Mouse (Mus musculus): ENCODE results near the gene Cdh13.

Cdh13 gene

GRCm38 (mm10) chr8:119245181-119245580, 961.6 kb downstream of the Cdh13 start:
- DNase-seq (ENCODE audit: low spot score in 2 of 2): no peak

GRCm38 (mm10) chr8:119245641-119246040, 962.1 kb downstream of the Cdh13 start:
- no peak for DNase-seq (ENCODE audit: low spot score in 2 of 2)

GRCm38 (mm10) chr8:119254358-119254757, 970.8 kb downstream of the Cdh13 start:
- no peak for DNase-seq (ENCODE audit: low spot score in 2 of 2)

- DNase-seq (ENCODE audit: low spot score in 2 of 2): no peak
Observed at GRCm38 (mm10) chr8:119258642-119259041, 975.1 kb downstream of the Cdh13 start.

- no peak for DNase-seq (ENCODE audit: low spot score in 2 of 2)
Observed at GRCm38 (mm10) chr8:119263750-119264149, 980.2 kb downstream of the Cdh13 start.

- no peak for DNase-seq (ENCODE audit: low spot score in 2 of 2)
Observed at GRCm38 (mm10) chr8:119266304-119266703, 982.8 kb downstream of the Cdh13 start.

- no peak for DNase-seq (ENCODE audit: low spot score in 2 of 2)
Observed at GRCm38 (mm10) chr8:119269576-119269975, 986.0 kb downstream of the Cdh13 start.

GRCm38 (mm10) chr8:119270371-119270770, 986.8 kb downstream of the Cdh13 start:
- no peak for DNase-seq (ENCODE audit: low spot score in 2 of 2)

- no peak for DNase-seq (ENCODE audit: low spot score in 2 of 2)
Observed at GRCm38 (mm10) chr8:119272891-119273290, 989.4 kb downstream of the Cdh13 start.

GRCm38 (mm10) chr8:119275442-119275841, 991.9 kb downstream of the Cdh13 start:
- DNase-seq (ENCODE audit: low spot score in 2 of 2): no peak

GRCm38 (mm10) chr8:119277047-119277451, 993.5 kb downstream of the Cdh13 start:
- DNase-seq (ENCODE audit: low spot score in 2 of 2): no peak

- DNase-seq (ENCODE audit: low spot score in 2 of 2): no peak
Observed at GRCm38 (mm10) chr8:119281761-119282160, 998.2 kb downstream of the Cdh13 start.

GRCm38 (mm10) chr8:119284516-119284915, 1001.0 kb downstream of the Cdh13 start:
- DNase-seq (ENCODE audit: low spot score in 2 of 2): no peak

GRCm38 (mm10) chr8:119284920-119285319, 1001.4 kb downstream of the Cdh13 start:
- no peak for DNase-seq (ENCODE audit: low spot score in 2 of 2)

- DNase-seq (ENCODE audit: low spot score in 2 of 2): no peak
Observed at GRCm38 (mm10) chr8:119295477-119295876, 1011.9 kb downstream of the Cdh13 start.

GRCm38 (mm10) chr8:119297752-119298151, 1014.2 kb downstream of the Cdh13 start:
- DNase-seq (ENCODE audit: low spot score in 2 of 2): peak in 1 of 2 experiments; percentile 17

GRCm38 (mm10) chr8:119300335-119300734, 1016.8 kb downstream of the Cdh13 start:
- DNase-seq (ENCODE audit: low spot score in 2 of 2): no peak

GRCm38 (mm10) chr8:119304196-119304595, 1020.7 kb downstream of the Cdh13 start:
- DNase-seq (ENCODE audit: low spot score in 2 of 2): no peak

GRCm38 (mm10) chr8:119311412-119311811, 1027.9 kb downstream of the Cdh13 start:
- DNase-seq (ENCODE audit: low spot score in 2 of 2): peak in 1 of 2 experiments; percentile 4

GRCm38 (mm10) chr8:119323215-119323614, 1039.7 kb downstream of the Cdh13 start:
- no peak for DNase-seq (ENCODE audit: low spot score in 2 of 2)

GRCm38 (mm10) chr8:119339546-119339945, 1056.0 kb downstream of the Cdh13 start:
- DNase-seq (ENCODE audit: low spot score in 2 of 2): no peak

GRCm38 (mm10) chr8:119343606-119344005, 1060.1 kb downstream of the Cdh13 start:
- DNase-seq (ENCODE audit: low spot score in 2 of 2): no peak

GRCm38 (mm10) chr8:119344190-119344856, 1060.8 kb downstream of the Cdh13 start, which contains the start of gene Hsbp1:
Gene Hsbp1, plus strand, starts transcription at chr8:119344488.
- peak; percentile 95 to 100 for DNase-seq (ENCODE audit: low spot score in 2 of 2)
